Mouse (Mus musculus) activated CD4-positive, CD25-positive, alpha-beta regulatory T cell, adult 4 months (primary cell): ENCODE measurements around the gene Zfp276. TPM values are rescaled to one million over a fixed set of nuclear protein-coding genes. Genes with fewer than 3 reads are reported as not detected.
"Not testable (repeated sequence)": the region's sequence is repeated elsewhere in the genome, so short reads cannot be mapped to it uniquely, and the experiment has no call there.

Source experiments
- ATAC-seq: one replicate; pipeline ENCODE4 v1.8.0; 2017
- polyA plus RNA-seq, 2 experiments: library from polyadenylated mRNA; unstranded; fragments of 100-300 nt; shearing (Covaris generic); gene quantifications; one replicate each; pipeline ENCODE4 v1.2.1; 2017

The Zfp276 gene
- 1 to 10 TPM; 3.6 to 4.7 TPM for polyA plus RNA-seq

DNA sequence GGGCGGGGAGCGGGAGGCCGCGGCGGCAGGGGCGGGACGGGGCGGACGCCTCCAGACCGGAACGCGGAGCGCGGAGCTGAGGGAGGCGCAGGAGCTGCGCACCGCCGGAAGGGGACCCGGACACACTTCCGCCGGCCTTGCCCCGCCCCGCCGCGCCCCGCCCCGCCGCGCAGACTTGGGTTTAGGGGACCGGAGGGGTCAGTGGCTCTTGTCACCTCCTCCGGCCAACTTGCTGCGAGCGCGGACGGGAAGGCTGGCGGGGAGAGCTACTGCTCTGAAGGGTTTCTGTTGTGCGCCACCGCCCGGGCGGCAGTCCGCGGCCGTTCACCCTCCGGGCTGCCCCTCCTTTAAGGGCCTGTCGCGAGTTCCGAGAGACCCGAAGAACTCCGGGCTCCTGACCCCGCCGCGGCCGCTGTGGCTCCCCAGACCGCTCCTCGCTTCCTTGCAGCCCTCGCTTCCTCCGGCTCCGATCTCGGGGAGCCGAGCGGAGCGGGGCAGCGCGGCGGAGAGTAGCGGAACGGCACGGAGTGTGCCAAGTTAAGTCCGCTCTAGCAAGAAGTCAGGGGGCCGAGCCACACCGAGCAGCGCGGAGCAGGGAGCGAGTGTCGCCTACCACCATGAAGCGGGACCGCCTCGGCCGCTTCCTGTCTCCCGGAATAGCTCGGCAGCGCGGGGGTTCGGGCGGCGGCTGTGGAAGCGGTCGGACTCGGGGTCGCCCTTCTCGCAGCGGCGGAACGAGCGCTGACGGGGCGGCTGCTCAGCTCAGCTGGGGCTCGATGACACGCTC lies at the start of gene Zfp276, which contains the start of gene Vps9d1:
Zfp276 (plus strand) TSS at position 97 of the 787 bp plus-strand sequence.
Vps9d1 (minus strand) TSS at position 250 of the 787 bp plus-strand sequence.
- ATAC-seq = peak; percentile 77

DNA sequence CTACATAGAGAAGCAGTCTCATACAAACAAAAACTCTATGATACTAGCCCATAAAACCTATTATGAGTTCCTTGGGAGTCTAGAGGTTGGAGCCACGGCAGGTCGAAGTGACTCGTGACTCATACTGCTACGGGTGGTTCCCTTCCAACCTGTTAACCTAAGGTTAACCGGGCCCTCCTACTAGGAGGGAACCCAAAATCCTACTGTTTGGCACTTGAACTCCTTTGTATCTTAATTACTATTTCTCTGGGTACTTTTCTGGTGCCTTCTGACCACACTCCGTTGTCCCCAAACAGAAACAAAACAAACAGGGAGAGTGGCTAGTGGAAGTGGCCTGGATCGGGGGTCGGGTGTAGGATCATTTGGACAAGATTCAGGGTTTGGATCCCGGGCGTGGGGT lies 42.1 kb upstream of the Zfp276 start:
- no peak for ATAC-seq

DNA sequence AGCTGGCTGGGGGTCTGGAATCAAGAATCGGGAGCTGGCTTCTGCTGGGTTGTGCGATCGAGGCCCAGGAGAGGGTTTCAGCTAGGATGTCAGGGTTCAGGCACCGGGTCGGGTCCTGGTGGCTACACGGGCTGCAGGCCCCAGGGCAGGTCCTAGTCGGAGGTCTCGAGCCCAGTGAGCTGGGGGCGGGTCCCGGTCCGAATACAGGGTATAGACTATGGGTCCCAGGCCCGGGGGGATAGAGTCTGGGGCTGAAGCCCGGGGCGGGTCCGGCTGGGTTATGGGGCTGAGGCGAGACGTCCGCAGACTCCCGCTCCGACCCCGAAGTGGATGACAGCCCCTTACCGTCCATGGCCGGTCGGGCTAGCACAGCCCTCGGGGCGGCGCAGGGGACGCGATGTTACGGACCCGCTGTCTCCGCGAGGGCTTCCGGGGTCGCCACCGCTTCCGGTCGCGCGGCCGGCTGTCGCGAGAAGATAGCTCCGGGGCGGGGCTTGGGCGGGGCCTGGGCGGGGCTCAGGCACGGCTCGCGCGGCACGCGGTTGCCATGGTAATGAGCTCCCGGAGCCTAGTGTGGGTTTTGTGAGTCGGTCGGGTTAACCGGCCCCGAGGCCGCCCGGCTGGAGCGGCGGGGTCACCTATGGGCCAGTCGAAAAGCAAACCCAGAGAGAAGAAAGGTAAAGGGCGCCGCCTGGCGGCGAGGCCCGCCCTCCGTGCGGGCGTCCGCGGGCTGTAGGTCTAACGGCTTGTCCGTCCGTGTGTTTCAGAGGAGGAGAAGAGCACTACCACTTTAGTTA lies 41.5 kb upstream of the Zfp276 start, which contains the start of the genes Chmp1a and Spata33:
Chmp1a (minus strand) TSS at position 443 of the 797 bp plus-strand sequence.
Spata33 (plus strand) TSS at position 512 of the 797 bp plus-strand sequence.
- ATAC-seq = peak; percentile 89

DNA sequence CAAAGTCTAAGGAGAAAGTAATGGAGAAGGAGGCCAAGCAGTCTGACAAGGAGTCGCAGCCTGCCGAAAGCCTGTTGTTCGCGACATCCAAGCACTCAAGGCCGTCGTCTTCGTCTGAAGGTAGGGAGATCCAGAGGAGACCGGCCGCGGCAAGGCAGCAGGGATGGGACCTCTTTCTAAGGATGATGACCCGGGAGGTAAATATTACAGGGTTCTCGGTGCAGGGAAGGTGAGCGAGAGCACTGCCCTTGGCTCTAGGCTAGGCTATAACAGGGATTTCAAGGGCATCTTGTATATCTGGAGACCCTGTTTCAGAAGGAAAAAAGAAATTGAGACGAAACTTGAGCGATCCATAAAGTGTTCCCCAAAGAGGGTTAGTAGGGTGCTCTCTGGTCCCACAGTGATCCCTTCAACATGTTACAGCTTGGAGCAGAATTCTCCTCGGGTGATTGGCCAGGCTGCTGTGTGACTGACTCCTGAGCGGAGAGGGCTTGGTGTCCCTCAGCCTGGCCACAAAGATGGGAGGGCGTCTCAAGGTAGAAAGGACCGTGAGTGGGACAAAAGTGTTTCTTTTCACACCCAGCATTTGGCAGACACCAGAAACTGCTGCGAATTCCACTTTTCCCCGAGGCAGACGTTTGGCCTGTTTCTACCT lies 40.8 kb upstream of the Zfp276 start:
- ATAC-seq = no peak

DNA sequence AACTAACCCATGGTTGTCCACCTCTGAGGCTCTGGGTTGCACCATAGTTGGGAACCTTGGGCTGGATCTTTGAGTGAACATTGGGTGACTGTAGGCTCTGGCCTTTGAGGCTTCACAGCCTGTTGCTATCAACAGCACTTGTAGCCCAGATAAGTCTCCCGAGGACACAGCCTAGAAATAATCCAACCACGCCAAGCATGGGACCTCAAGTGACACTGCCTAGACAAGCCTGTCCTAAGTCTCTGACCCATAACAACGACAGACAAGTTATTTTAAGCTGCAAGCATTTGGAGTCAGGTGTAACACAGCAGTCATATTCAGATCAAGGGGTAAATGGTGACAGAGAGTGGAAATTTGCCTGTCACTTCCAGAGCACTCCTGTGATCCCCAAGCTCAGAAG lies 38.6 kb upstream of the Zfp276 start:
- ATAC-seq = no peak

DNA sequence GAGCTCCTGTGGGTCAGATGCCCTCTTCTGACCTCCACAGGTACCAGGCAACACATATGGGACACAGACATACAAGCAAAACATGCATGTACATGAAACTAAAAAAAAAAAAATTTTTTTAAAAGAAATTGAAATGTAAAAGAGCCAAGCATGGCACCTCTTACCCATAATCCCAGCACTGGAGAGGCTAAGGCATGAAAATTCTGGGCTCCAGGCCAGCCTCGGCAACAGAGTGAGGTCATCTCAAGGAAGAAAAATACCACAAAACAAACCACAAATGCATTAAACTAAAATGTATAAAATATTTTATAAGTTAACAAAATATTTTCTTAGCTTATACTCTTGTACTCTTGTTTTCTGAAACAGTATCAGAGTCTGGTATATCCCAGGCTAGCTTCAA lies 33.1 kb upstream of the Zfp276 start:
- ATAC-seq = no peak

DNA sequence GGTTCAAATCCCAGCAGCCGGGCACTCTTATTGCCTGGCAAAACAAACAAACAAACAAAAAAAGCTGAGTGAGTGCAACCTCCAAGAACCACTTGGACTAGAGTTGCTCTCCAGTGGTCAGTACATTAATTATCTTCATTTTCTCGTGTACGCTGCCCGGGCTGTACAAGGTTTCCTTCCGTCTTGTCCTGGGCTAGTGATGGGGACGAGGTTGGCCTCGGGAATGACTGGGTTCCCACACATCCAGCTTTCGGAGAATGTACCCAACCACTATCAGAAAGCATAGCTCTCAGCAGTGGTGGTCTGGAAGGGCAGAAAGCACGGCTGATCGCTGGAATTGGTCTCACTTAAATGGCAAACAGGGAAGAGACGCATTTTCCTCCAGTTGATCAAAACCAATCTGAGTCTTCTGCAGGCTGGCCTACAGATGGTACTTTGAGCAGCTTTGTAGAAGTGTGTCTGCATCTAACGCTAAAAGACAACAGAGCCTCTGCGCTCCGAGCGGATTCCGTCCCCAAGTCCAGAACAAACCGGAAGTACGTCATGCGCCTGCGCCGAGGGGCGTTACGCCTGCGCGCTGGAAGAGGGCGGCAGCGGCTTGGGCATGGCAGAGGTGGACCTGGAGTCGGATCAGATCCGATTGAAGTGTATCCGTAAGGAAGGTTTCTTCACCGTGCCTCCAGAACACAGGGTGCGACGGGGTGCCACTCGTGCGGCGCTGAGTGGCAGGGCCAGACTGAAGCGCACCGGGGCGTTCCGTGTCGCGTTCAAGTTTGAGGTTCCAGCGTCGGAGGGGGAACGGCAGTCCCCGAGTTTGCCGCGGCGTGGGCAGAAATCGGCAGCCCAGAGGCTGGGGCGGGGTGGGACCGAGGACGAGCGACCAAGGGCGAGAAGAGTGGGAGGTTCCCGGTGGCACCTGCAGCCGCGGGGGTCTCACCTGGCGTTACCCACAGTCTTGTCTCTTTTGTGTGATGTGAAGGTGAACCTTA lies 29.4 kb upstream of the Zfp276 start, which contains the start of gene Cdk10:
Cdk10 (plus strand) TSS at position 565 of the 989 bp plus-strand sequence.
- peak; percentile 76 for ATAC-seq

DNA sequence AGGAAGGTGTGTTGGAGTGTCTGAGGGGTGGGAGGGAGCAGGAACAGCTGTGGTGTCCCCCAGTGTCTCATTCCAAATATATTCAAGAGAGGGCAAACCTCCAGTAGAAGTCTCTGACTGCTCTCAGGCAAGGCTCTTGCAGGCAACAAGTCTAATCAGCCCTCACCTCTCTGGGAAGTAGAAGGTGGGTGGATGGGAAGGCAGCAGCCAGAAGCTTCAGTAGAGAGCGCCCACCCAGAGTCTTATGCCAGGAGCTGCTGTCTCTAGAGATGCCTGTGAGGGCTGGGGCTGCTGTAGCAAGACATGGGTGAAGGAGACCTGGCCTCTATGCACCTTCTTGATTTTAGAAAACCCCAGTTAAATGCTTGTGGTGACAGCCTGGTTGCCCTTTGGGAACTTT lies 25.6 kb upstream of the Zfp276 start:
- no peak for ATAC-seq

DNA sequence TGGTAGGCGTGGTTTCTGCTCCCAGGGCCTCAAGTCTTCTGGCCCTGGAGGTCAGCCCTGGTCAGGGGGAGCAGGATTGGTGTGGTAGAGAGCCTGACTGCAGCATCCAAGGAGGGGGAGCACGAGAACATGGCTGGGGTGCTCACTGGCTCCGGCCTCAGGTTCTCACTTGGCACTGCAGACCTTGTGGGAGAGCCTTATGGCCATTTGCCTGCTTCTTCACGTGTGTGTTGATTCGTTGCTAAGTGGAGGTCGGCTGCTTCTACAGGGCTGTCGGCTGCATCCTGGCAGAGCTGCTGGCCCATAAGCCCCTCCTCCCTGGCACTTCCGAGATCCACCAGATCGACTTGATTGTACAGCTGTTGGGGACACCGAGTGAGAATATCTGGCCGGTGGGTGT lies 23.7 kb upstream of the Zfp276 start:
- ATAC-seq = not testable (repeated sequence)

DNA sequence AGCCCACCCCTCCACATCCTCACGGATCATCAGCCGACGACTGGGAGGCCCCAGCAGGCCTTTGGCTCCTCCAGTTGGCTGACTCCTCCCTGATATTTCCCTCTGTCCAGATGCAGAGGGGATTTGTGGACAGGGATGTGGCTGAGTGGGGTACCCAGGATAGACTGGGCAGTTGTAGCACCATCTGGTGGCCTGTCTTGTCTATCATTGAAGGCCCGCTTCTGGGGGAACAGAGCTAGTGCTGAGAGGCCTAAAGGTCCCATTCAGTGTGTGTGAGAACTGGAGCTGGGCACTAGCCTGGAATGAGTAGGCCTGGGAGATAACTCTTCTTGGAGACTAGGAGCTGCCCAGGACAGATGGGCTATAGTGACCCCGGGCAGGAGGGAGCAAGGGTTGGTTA lies 22.3 kb upstream of the Zfp276 start:
- no peak for ATAC-seq

DNA sequence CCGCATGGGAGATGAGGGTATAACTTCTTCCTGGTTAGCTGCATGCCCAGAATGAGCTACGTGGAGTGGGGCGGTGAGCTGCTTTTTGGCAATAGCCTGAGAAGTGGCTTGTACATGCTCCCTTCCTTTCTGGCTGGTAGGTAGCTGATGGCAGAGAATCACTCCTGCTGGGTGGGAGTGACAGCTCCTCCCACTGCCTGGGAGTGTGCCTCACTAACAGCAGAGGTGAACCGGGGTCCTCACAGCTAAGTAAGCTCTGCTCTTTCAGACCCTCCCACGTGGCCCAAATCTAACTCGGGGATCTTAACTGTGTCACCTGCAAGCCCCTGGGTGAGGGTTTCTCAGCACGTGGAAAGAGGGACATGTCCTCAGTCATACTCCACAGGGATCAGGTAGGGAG lies 21.4 kb upstream of the Zfp276 start:
- no peak for ATAC-seq

DNA sequence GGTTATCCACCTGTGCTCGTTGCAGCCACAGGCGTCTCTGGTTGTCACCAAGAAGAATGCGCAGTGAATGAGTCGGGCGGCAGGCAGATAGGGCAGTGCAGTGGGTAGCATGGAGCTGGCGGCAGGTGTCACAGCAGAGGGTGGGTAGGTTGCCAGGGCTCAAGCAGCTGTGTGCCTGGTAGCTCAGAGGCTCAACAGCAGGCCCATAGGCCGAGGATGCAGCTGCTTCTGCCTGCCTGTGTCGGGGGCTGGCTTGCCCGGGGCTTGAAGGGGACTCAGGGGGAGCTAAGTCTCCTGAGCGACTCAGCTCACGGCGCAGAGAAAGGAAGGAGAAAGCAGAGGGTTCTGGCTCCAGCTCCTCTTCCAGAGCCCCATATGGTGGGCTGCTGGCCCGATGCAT lies 20.7 kb upstream of the Zfp276 start:
- no peak for ATAC-seq

DNA sequence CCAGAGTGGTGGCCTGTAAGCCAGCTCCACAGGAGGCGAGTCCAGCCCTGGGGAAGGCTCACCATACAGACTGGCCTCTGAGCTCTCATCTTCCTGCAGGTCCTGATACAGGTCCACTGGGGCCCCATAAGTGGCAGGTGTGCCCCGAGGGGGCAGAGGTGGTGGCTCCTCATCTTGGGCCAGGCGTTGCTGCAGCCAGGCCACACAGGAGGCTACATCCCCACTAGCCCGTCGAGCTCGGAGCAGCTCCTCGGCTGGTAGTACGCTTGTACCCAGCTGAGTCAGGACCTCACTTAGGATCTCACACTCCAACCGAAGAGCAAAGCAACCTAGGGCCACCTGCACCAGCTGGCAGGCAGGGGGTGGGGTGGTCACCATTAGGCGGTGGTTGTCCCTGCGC lies 20.2 kb upstream of the Zfp276 start:
- ATAC-seq = no peak

DNA sequence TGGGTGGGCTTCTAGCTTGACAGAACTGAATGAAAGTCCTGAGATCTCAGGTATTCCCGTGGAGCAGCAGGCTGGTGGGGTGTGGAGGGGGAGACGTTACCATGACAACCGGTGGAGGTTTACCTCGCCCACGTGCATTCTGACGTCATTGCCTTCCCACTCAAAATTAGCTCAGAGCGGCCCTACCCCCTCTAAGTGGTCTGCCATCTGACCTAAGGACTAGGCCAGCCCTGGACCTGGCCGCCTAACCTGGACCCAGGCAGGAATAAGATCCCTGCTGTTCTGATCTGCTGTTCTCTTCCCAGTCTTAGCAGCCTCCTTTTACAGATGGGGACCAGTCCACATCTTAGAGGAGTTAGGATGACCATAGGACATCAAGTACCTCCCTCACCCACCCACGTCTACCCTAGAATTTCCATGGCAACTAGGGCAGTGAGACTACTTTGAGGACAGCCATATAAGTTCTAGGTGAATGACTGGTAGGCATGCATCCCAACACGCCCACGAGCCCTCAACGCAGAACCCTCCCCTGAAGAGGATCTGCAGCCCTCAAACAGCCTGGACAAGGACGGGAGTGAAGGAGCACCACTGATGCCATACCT lies 19.0 kb upstream of the Zfp276 start:
- no peak for ATAC-seq

DNA sequence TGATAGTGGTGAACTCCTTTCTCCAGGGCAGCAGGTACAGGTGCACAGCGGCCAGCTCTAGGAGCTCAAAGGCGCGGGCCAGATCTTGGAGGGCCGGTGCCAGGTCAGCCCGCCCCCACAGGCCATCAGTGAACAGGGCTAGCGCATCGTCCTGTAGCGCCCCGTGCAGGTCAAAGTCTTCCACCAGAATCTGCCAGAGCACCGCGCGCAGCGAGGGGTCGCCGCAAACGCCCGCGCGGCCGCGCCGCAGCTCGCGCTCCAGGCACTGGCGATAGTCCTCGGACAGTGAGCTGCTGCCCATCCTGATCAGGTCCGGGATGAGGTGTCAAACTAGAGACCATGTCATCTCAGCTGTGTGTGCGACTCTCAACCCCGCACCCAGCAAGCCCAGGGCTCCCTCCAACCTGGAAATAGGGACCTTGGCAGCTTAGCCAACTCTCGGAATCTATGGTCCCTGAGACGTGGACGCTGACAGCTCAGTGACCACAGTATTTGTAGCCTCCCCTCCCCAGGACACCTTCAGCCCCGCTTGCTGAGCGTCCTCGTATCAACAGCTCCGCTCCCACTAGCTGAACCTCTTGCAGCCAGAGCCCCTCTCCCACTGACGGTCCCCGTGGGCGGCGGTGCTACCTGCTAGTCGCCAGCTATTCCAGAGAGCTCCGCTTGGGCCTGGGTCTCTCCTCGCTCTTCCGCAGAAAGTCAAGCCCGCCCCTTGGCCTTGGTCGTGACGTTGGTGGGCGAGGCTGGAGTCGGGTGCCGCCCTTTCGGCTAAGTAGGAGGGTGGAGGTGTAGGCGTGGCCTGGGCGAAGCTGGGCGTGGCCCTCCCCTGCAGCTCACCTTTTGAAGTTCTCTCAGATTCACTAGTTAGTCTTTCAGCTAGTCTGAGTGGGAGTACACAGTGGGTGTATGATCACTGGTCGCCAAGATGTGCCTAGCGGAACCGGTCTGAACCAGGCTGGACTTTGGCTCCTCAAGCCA lies 18.2 kb upstream of the Zfp276 start, which contains the start of gene Spata2l:
Spata2l (minus strand) TSS at position 714 of the 978 bp plus-strand sequence.
- ATAC-seq = peak; percentile 99

DNA sequence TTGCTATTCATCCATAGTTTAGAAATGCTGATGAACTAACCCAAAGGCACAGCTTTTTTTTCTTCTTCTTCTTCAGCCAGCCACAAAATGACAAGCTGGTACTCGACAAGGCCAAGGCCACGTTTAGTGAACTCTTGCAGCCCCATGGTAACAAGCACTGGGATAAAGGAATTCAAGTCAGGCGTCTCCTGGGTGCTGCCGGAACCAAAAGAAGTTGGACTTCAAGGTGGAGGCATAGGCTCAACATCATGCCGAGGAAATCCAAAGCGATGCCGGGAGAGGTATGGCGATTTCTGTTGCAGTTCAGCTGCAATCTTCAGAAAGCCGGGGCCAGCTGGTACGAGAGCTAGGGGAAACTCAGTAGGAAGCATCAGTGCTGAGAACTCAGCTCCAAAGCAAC lies 14.6 kb upstream of the Zfp276 start:
- ATAC-seq = no peak

DNA sequence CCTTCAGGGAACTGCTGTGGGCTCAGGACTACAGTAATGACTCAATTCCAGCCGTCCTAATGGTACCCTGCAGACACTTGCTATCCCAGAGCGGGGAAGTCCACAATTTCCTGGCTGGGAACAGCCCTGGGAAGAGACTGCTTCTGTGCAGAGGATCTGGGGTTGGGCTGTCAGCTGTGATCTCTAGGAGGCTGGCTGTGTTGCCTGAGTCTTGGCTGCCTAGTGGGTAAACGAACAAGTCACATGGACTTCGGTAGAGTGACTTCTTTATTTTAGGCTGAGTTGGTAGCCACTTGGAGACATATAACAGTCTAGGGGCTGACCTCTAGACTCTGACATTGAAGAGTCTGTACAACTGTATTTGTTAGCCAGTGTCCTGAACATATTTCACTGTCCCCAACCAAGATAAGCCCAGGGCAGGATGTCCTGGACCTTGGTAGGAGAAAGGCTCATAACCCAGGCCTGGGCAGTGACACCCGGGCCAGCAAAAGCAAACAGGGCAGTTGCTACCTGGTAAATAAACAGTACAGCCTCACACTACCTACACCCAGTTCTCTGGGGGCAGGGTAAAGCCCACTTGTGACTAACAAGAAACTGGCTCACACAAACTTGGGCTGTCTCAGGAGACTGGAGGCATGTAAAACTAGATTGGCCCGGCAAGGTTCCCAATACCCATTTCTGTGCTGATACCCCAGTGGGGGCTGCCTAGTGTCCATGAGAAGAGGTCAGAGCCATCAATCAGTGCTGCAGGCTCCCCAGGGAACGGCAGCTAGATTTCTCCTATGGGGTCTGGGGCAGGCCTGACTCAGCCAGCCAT lies 11.7 kb upstream of the Zfp276 start:
- no peak for ATAC-seq

DNA sequence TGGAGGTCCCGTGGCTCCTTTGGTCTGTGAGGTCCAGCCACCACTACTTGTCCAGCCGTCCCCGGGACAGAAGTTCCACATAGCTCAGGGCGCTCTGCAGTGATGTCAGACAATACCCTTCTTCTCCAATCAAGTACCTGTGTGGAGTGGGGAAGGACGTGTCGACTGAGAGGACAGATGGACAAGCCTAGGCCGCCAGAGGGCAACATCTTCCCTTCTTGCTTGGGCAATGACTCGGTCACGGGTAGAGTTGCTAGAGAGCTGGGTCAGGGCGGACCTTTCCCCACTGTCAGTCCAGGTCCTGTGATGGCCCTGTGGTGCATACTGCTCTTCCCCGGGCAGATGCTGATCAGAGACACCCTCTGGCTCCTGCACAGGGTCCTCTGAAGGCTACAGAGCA lies 10.9 kb upstream of the Zfp276 start:
- ATAC-seq = no peak

DNA sequence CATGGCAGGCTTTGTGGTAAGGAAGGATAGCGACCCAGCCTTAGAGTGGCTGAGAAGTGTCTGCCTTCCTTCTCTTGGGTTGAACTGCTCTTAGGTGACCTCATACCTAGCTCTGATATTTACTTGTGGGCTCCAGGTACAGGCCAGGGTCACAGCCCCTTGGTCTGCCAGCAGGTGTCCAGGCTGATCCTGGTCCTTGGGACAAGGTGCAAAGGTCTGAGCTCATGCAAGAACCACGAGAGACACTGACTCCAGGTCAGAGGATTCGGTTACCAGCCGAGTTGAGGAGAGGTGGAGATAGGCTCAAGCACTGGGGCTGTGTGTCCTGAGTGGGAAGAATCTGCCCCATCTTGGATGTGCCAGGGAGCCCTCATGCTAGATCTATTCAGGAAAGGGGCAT lies 9.6 kb upstream of the Zfp276 start:
- no peak for ATAC-seq
